Mouse (Mus musculus): ENCODE measurements around the gene Sox14.
A peak's percentile ranks its signal among the peaks of the same experiment; 100 is the strongest.

Gene Sox14

DNA sequence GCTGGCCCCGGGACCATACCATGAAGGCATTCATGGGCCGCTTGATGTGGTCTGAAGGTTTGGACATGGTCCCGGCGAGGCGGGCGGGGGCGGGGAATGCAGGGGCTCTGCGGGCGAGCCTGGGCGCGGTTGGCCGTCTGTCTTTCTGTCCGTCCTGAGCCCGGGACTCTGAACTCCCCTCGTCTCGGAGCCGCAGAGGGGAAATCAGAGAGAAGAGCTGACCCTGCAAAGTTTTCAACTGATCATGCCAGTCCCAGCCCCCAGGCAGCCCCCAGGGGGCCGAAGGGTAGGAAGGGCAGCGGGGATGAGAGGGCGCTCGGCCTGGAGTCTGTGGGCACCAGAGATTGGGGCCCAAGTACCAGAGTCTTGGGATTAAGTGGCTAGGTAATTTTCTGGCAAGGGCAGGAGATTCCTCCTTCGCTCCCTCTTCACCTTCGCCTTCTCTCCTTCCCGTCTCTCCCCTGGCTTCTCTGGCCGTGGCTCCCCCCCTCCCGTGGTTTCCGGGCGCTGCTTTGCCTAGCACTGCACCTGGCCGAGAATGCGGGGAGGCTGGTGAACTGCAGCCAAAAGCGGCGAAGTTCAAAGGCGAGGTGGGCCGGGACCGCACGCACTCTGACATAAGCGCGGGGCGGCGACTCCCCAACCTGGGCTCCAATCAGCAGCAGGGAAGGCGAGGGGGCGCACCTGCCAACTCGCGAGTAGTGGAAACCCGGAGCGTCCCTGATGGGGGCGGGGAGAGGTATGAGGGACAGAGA is at the start of gene Sox14:
TSS of gene Sox14 (minus strand) at position 553 of the 755 bp plus-strand sequence.
- peak; percentile 7 for DNase-seq

DNA sequence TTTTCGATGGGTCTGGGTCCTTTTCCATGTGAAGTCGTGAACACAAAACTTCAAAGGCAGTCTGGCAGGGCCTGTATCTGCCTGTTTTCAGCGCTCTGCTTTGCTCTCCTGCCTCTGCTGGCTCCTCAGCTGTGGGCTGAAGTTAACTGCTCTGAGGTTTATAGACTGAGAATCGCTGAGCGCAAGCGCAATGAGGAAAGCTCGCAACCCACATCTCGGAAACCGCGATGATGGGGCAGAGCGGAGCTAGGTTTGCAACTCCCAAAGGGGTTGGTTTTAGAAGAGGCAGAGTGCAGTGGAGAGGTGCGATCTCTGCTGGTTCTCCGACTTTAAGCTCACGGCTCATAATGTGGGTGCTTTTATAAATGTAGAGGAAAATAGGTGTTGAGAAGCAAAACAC is 3.3 kb upstream of the Sox14 start:
- no peak for DNase-seq

- no peak for DNase-seq
Measured at GRCm38 (mm10) chr9:99878588-99878987, 2.6 kb upstream of the Sox14 start.

DNA sequence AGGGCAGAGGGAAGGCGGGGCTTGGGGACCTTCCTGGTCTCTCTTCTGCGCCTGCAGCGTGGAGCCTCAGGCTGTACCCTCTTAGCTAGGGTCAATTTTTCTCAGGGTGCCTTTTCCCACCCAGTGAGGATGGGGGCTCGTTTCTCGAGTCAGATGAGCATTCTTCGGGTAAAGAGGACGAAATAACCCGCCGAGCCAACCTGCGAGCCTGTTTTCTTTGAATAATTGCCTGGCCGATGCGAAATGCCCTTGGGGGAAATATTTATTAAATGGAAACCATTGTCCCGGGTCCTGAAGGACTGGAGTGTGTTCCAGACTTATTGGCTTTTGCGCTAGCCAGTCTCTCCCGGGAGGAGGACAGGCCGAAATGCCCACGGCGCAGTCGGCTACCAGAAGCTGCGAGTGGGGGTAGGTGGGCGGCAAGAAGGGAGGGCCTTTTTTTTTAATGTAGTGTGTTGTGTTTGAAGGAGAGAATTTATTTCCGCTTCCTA is 1.1 kb upstream of the Sox14 start:
- DNase-seq: no peak

- no peak for DNase-seq
Measured at GRCm38 (mm10) chr9:99876373-99877055, 544 bp upstream of the Sox14 start.

DNA sequence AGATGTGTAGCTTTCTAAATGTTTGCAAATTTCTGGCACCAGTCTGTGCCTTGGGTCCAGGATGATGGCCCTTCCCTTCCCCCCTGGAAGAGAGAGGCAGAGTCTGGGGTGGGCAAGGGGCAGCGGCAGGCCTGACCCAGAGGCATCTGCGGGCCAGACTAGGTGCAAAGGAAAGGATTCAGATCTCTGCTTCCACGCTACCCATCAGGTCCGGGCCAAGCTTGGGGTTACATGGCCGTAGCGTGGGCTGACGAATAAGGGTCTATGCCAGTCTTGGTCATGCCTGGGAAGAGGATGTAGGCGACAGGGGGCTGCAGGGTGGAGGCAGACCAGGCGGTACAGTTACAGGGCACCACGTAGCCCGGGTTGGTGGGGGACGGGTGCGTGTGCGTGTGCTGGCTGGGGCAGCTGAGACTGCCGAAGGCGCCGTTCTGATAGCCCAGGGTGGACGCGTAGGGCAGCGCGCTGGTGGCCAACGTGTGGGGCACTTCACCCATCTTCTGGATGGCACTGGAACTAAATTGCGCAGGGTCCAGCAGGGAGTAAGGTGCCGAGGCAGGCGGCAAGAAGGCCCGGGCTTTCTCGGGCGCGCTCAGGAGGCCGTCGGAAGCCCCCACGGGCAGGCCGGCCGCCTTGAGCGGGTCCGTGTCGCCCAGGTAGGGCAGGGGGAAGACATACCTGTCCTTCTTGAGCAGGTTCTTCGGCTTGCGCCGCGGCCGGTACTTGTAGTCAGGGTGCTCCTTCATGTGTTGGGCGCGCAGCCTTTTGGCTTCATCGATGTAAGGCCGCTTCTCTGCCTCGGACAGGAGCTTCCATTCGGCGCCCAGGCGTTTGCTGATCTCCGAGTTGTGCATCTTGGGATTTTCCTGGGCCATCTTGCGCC is 994 bp downstream of the Sox14 start:
- DNase-seq: peak; percentile 9

DNA sequence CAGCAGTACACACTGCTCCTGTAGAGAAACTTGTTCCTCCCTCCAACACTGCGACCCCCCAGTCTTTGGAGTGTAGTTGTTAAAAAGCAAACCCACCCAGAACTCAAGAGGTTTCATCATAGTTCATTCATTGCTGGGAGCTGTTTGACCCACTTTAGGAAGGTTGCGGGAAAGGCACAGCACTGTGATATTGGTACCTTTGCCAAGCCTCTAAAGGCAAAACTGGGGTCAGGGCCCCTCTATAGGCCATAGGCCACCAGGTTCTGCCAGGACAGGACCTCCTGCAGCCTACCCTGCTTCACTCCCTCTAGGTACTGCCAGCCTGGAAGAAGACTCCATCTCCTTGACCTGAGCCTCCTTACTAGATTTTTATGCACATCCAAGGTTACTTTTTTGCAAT is 2.2 kb downstream of the Sox14 start:
- no peak for DNase-seq

DNA sequence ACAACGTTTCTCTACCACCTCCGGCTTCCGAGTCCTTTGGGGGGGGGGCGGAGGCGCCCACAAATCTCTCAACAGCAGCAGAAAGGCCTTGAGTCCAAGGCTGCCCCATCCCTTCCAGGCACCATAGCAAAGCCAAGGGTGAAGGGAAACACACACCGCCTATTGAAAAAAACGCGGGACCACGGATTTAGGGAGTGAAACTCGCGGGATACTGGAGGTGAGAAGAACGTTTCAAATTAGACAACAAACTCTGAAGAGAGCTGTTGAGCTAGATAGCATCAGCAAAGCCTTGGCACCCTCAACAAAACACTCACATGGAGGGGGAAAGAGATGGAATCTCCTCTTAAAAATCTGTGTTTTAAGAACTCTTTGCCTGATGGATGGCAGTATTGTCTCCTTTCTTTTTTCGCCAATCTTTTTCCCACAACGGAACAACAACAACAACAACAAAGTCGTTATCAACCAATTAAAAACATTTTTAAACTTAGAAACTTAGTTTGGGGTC is 2.8 kb downstream of the Sox14 start:
- no peak for DNase-seq

GRCm38 (mm10) chr9:99872204-99873115 is 3.5 kb downstream of the Sox14 start:
- DNase-seq: peak; percentile 6

DNA sequence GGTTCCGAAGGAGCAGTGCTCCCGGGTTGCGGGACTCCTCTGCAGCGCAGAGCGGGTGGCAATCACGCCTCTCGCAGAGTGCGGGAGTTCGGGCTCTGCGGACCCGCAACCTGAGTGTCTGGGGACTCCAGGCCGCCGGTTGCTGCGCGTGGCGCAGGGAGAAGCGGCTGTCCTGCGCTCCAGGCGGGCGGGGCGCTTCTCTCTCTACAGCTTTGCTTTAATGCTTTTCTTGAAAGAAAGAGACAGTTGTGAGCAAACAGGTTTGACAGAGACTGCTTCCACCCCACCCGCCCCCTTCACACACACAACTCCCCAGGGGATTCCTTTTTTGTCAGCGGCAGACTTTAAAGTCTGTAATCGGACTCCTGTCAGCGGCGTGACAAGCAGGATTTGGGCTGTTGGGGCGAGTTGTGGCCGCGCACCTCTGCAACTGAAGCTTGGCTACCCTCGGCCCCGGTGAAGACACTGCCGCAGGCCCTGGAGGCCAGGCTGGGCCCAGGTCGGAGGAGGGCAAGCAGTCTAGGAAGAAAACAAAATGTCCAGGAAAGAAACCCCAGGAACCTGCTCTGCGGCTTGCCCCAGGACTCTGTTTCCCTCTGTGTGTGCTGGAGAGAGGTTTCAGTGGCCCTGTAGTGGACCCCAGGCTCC is 4.3 kb downstream of the Sox14 start:
- no peak for DNase-seq

GRCm38 (mm10) chr9:99870780-99871555 is 5.0 kb downstream of the Sox14 start:
- DNase-seq: peak; percentile 19

GRCm38 (mm10) chr9:99869936-99870779 is 5.8 kb downstream of the Sox14 start:
- DNase-seq: peak; percentile 10

- peak; percentile 11 for DNase-seq
Measured at GRCm38 (mm10) chr9:99869275-99869674, 6.7 kb downstream of the Sox14 start.

DNA sequence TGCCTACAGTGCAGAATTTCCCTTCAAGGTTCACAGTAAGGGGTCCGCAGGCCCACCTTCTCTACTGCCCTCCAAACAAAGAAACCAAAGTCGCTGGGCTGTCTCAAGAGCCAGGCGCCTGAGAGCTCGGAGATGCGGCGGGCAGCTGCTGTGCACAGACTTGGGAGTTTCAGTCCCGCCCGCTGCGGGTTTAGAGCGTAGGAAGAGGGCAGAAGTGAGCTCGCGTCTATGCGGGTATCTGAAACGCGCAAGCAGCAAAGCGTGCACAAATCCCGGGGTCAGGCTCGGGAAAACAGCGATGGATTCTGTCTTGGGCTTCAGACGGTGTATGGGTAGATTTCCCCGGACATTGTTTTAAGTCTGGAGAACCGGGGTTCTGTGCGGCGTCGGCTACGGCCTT is 7.4 kb downstream of the Sox14 start:
- peak; percentile 30 for DNase-seq

GRCm38 (mm10) chr9:99868054-99868453 is 7.9 kb downstream of the Sox14 start:
- DNase-seq: no peak

GRCm38 (mm10) chr9:99862936-99863335 is 13.0 kb downstream of the Sox14 start:
- DNase-seq: no peak

- no peak for DNase-seq
Measured at GRCm38 (mm10) chr9:99854486-99854885, 21.5 kb downstream of the Sox14 start.

DNA sequence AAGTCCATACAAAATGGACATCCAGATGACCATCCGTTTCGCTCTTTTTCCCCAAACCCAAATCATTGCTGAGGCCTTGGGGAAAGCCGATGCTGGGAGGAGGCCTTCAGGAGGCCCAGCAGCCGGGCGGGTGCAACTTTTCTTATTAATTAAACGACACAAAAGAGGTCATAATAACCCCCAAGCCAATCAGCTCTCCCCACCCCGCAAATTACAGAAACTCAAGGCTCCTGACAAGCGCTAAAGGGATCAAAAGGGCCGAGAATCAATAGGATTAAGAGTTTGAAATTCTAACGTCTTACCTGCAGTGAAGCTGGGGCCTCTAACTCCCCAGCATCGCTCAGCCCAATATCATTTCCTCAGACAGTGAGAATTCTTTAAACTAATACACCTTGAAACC is 22.6 kb downstream of the Sox14 start:
- no peak for DNase-seq

- no peak for DNase-seq
Measured at GRCm38 (mm10) chr9:99850354-99850753, 25.6 kb downstream of the Sox14 start.

- no peak for DNase-seq
Measured at GRCm38 (mm10) chr9:99848327-99848726, 27.6 kb downstream of the Sox14 start.
